Mouse (Mus musculus) right cerebral cortex, adult 2 months (tissue): Measurements from ENCODE around the gene Prss27.
"Not testable (repeated sequence)": the region's sequence is repeated elsewhere in the genome, so short reads cannot be mapped to it uniquely, and the experiment has no call there.

Source experiments
- DNase-seq, 2 experiments: peaks; one replicate each; pipeline ENCODE4 v3.0.0; 2021 to 2022; ENCODE audit warnings: low spot score in 2 of 2

Gene Prss27

GRCm38 (mm10) chr17:24035087-24035486, 2.9 kb upstream of the Prss27 start:
- DNase-seq: no peak

GRCm38 (mm10) chr17:24036954-24037353, 990 bp upstream of the Prss27 start:
- DNase-seq: no peak

- no peak for DNase-seq
These were observed 584 bp upstream of the Prss27 start for GRCm38 (mm10) chr17:24037360-24037759.

DNA sequence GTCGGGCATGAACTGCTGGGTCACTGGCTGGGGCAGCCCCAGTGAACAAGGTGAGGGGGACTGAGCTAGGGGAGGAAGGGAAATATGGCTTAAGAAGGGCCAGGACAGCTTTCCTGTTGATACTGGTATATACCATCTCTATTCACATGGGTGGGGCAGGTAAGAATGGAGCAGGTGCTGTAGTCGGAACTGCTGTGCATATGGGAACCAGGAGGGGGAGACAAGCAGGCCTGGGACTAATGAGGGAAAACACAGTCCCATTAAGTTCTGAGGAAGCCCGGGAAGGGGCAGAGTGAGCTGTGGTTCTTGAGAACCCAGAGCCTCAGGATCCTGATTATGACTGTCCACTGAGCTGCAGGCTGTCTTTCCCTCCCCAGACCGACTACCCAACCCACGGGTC, 6.5 kb downstream of the Prss27 start:
- no peak for DNase-seq

GRCm38 (mm10) chr17:24045608-24046007, 7.7 kb downstream of the Prss27 start:
- DNase-seq: no peak

DNA sequence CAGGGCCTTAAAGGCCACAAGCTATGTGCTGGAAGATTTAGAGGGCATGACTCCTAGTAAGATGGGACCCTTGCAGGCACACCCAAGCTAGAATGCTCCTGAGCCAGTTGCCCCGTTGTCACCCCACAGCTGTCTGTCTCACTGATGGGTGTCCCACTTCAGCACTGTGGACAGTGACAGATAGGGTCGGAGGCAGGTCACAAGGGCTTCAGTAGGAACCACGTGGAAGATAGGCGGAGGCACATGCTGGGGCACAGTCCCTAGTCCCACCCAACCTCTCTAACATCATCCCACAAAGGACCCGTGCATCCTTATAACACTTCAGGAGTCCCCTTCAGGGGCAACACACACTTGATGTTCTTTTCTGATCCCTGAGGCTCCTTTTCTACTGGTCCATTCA, 8.1 kb downstream of the Prss27 start:
- DNase-seq: no peak

DNA sequence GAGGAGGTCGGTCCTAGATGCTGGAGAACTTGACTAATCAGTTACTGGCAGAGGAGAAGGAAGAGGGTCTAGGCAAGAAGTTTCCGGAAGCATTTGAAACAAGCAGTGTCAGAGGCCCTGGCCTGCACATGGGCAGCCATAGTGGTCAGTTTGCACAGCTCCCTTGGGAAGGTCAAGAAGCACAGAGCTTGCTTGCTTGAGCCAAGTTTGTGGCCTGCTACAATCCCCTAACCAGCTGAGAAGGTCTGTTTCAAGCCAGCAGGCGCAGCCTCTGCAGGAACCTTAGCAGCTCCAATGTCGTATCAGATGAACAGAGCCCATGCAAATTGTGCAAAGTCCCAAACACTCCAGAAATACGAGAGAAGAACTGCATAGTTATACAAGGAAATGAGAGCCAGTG, 10.1 kb downstream of the Prss27 start:
- DNase-seq: no peak

- peak in 1 of 2 experiments; percentile 32 for DNase-seq
These were observed 11.1 kb downstream of the Prss27 start for GRCm38 (mm10) chr17:24049008-24049407.

- DNase-seq: no peak
These were observed 19.0 kb downstream of the Prss27 start for GRCm38 (mm10) chr17:24056636-24057625.

- no peak for DNase-seq
These were observed 19.8 kb downstream of the Prss27 start for GRCm38 (mm10) chr17:24057730-24058245.

DNA sequence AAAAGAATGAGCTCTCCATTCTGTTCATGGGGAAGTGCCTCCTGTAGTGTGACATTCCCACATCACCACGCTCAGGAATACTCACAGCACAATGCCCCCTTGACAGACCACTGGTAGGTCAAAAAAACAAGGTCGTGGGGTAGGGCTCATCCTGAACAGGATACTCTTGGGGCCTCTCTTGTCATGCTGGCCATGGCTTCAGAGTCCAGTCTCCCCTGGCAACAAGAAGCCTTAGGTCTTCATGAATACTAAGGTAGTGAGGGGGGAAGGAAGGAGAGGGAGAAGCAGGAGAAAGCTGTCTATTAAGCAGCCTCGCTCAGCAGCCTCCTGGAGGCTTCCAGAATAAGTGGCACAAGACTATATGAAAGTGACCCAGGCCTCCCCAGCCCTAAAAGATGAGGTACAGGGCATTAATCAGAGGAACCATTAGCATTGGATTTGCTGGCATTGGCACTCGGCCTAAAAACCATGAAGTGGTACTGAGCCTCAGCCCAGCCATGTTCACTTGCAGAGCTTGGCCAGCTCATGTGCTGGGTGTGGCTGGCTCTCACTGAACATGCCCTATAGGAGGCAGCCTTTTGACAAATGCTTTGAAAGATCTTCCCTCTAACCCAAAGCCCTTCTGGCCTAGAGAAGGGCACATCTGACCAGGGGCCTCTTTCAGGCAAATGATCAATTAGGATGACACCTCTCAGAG, 24.7 kb downstream of the Prss27 start:
- DNase-seq: no peak

DNA sequence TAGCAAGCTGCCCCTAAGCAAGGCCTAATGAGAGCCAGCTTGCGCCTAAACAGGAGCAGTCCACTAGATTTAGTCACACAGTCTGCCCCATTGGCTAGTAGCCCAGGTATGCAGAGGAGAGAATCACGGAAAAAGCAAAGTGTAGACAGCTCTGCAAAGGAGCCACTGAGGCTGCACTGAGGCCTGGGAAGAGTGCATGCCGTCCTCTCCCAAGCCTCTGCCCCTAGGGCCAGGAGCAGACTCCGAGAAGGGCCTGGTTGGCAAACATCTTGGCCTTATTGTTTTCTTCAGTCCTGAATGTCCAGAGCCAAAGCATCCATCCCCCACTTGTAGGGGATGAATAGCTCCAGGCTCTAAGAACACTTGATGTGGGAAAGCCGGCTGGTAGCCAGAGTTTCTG, 30.3 kb downstream of the Prss27 start:
- peak in 1 of 2 experiments; percentile 29 for DNase-seq

DNA sequence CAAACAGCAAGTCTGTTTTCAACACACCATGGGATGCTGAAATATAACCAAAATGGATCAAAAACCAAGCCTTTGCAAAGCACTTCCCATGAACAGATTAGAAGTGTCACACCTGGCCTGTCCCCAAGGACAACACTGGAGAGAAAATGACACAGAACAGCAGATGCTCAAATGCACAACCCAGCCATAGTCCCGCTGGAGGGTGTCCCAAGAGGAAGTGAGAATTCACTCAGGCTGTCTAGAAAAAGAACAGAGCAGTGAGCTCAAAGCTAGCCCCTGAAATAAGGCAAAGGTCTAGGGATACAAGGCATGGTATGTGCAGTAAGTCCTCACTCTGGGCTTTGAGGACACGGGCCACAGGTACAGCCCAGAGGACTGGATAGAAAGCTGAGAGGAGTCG, 31.6 kb downstream of the Prss27 start:
- DNase-seq: no peak

DNA sequence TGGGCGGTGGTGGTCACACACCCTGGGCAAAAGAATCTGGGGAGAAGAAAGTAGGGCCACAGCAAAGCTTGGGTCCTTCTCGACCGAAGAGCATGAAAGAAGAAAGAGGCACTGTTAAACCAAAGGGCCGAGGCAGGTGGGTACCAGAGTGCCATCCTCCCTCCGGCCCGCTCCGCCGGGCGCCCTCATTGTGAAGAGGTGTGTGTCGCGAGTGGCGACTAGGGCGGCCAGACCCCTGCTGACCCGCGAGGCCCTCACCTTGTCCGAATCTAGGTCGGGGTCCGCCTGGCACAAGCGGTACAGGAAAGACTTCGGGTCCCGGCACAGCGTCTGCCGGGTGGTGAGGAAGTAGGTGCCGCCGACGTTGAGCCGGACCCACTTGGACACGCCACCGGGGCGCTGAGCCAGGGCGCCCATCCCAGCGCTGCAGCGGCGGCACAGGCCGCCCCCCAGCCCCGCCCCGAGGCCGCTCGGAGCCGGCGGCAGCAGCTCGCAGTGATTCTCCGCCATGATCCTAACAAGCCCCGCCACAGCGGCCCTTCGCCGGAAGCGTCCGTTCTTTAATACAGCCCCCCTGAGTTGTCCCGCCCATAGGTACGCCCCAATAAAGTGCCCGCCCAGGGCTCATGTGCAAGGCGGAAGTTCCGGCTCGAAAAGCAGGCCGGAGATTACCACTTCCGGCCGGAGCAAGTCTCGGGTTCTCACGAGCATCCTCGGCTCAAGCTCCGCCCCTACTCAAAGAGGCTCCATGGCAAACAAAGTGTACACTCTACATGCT, 35.2 kb downstream of the Prss27 start, which contains the start of gene Kctd5:
Gene Kctd5, minus strand, starts transcription at position 567 of the 778 bp plus-strand sequence.
- DNase-seq: peak; percentile 95

GRCm38 (mm10) chr17:24077101-24077500, 39.2 kb downstream of the Prss27 start:
- no peak for DNase-seq

DNA sequence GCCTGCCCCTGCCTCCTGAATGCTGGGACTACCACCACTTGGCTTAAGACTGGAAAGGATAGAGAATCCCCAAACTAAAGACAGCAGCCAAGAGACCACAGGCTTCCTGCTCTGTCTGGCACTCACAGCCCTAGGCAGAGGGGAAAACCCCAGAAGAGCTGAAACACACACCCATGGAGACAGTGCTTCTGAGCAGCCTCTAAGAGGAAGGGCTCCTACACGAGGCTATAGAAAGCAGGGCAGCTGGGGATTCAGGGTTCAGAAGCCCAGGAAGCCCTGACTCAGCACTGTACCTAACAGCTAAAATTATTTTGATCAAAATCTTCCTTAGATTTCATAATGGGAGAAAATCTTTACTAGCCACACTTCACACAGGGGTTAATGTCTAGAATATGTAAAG, 46.6 kb downstream of the Prss27 start:
- no peak for DNase-seq

- not testable (repeated sequence) for DNase-seq
These were observed 48.5 kb downstream of the Prss27 start for GRCm38 (mm10) chr17:24086399-24086798.

- DNase-seq: no peak
These were observed 52.6 kb downstream of the Prss27 start for GRCm38 (mm10) chr17:24090575-24090974.
